Mouse (Mus musculus) forebrain, embryonic 14.5 days (tissue): ENCODE measurements around the gene Ust. TPM values are rescaled to one million over a fixed set of nuclear protein-coding genes. Genes with fewer than 3 reads are reported as not detected.

Experiments
- ATAC-seq: fragments of 200-750 bp; cut with Nextera tagmentation; 2 replicates; pipeline ENCODE4 v1.8.0; 2017; ENCODE audit warnings: mild to moderate bottlenecking, moderate library complexity
- DNase-seq: peaks from one replicate; pipeline ENCODE4 v3.0.0-alpha.2; 2015; ENCODE audit warnings: low spot score
- H3K27ac ChIP-seq: fragments of 300-500 bp; sonication (generic); 2 replicates; pipeline ENCODE4 v1.5.1; 2014; ENCODE audit warnings: low read depth, mild to moderate bottlenecking, control low read depth, low read length, moderate library complexity
- H3K27me3 ChIP-seq: fragments of 300-500 bp; sonication (generic); replicated peaks from 2 replicates; pipeline ENCODE4 v1.6.1; 2014; ENCODE audit warnings: low read length, control low read depth, mixed read lengths; ENCODE audit not compliant: control insufficient read depth, insufficient read depth
- H3K36me3 ChIP-seq: fragments of 300-500 bp; sonication (generic); 2 replicates; pipeline ENCODE4 v1.6.1; 2014; ENCODE audit warnings: low read length, control low read depth; ENCODE audit not compliant: control insufficient read depth, insufficient read depth
- H3K4me1 ChIP-seq: fragments of 300-500 bp; sonication (generic); 2 replicates; pipeline ENCODE4 v1.6.1; 2014; ENCODE audit warnings: antibody characterized with exemption, low read length, control low read depth; ENCODE audit not compliant: control insufficient read depth, insufficient read depth
- H3K4me2 ChIP-seq: fragments of 300-500 bp; sonication (generic); 2 replicates; pipeline ENCODE4 v1.6.1; 2014; ENCODE audit warnings: mild to moderate bottlenecking, control low read depth, low read length
- H3K4me3 ChIP-seq: fragments of 300-500 bp; sonication (generic); 2 replicates; pipeline ENCODE4 v1.5.1; 2014; ENCODE audit warnings: low read depth, low read length, control low read depth
- H3K9ac ChIP-seq: fragments of 300-500 bp; sonication (generic); 2 replicates; pipeline ENCODE4 v1.6.1; 2014; ENCODE audit warnings: mild to moderate bottlenecking, low read length, control low read depth, moderate library complexity
- H3K9me3 ChIP-seq: fragments of 300-500 bp; sonication (generic); replicated peaks from 2 replicates; pipeline ENCODE4 v1.6.1; 2016; ENCODE audit warnings: low read length, control low read depth, mixed read lengths; ENCODE audit not compliant: control insufficient read depth
- WGBS: fragments of 180-500 bp; shearing (Covaris S2); extraction: QIAGEN DNeasy Blood & Tissue Kit; methylation state at CpG from one replicate; pipeline ENCODE4 v1.1.7; 2014; 5-methylcytosine and 5-hydroxymethylcytosine counted together
- polyA plus RNA-seq: library from polyadenylated mRNA; unstranded; fragments of >200 nt; fragmentation: Nextera tagmentation; extraction: Ambion mirVana; gene quantifications from 2 replicates; pipeline ENCODE4 v1.2.1, GENCODE M21; 2014

Gene Ust
- polyA plus RNA-seq, 1 experiment from 2014 or later, result 5.8 TPM

- Histone ChIP-seq H3K9me3 (no peaks in the 10 kb centered on the region), H3K27ac (no peak overlapping the region), H3K36me3 (no peaks in the 10 kb centered on the region), H3K27me3 (no peaks in the 10 kb centered on the region), H3K4me1 (no peaks in the 10 kb centered on the region), H3K4me3 (no peak overlapping the region), H3K4me2 (no peak overlapping the region), H3K9ac (no peak overlapping the region)
- WGBS, result 13% methylated on average over 1 of the region's 1 CpGs
- DNase-seq (no peak), ATAC-seq (no peak)
Observed at GRCm38 (mm10) chr10:8365816-8366215, 152.8 kb downstream of the Ust start.

- 2% methylated on average over 3 of the region's 3 CpGs for WGBS
- no peak overlapping the region for H3K9ac ChIP-seq
- no peak overlapping the region for H3K4me2 ChIP-seq
- H3K9me3 ChIP-seq, result no peaks in the 10 kb centered on the region
- H3K27ac ChIP-seq, result no peak overlapping the region
- H3K4me1 ChIP-seq, result no peaks in the 10 kb centered on the region
- no peaks in the 10 kb centered on the region for H3K27me3 ChIP-seq
- DNase-seq, result peak; percentile 11
- no peak for ATAC-seq
- H3K4me3 ChIP-seq, result no peak overlapping the region
- no peaks in the 10 kb centered on the region for H3K36me3 ChIP-seq
Observed at GRCm38 (mm10) chr10:8364182-8364581, 154.4 kb downstream of the Ust start.

- H3K9ac ChIP-seq, result no peak overlapping the region
- H3K27ac ChIP-seq, result no peak overlapping the region
- H3K4me1 ChIP-seq, result no peaks in the 10 kb centered on the region
- H3K9me3 ChIP-seq, result no peaks in the 10 kb centered on the region
- H3K36me3 ChIP-seq, result no peaks in the 10 kb centered on the region
- 34% methylated on average over 8 of the region's 8 CpGs for WGBS
- no peak for DNase-seq
- ATAC-seq, result no peak
- no peak overlapping the region for H3K4me3 ChIP-seq
- H3K27me3 ChIP-seq, result no peaks in the 10 kb centered on the region
- no peak overlapping the region for H3K4me2 ChIP-seq
Observed at GRCm38 (mm10) chr10:8363281-8363680, 155.3 kb downstream of the Ust start.

- no peaks in the 10 kb centered on the region for H3K27me3 ChIP-seq
- no peaks in the 10 kb centered on the region for H3K4me1 ChIP-seq
- H3K4me3 ChIP-seq, result no peak overlapping the region
- ATAC-seq (no peak), DNase-seq (no peak)
- H3K36me3 ChIP-seq, result no peaks in the 10 kb centered on the region
- no peak overlapping the region for H3K4me2 ChIP-seq
- no peaks in the 10 kb centered on the region for H3K9me3 ChIP-seq
- WGBS, result 90% methylated on average over 14 of the region's 15 CpGs
- H3K27ac ChIP-seq, result no peak overlapping the region
- no peak overlapping the region for H3K9ac ChIP-seq
Observed at GRCm38 (mm10) chr10:8358286-8359045, 160.2 kb downstream of the Ust start.

GRCm38 (mm10) chr10:8353534-8353933, 165.1 kb downstream of the Ust start:
- Histone ChIP-seq H3K4me1 (no peaks in the 10 kb centered on the region), H3K27me3 (no peaks in the 10 kb centered on the region), H3K9ac (no peak overlapping the region), H3K36me3 (no peaks in the 10 kb centered on the region), H3K27ac (no peak overlapping the region), H3K4me2 (no peak overlapping the region), H3K9me3 (no peaks in the 10 kb centered on the region), H3K4me3 (no peak overlapping the region)
- 86% methylated on average over 4 of the region's 4 CpGs for WGBS
- DNase-seq (no peak), ATAC-seq (no peak)

GRCm38 (mm10) chr10:8350626-8351025, 168.0 kb downstream of the Ust start:
- no peaks in the 10 kb centered on the region for H3K9me3 ChIP-seq
- no peak overlapping the region for H3K27ac ChIP-seq
- DNase-seq (no peak), ATAC-seq (no peak)
- no peak overlapping the region for H3K9ac ChIP-seq
- no peaks in the 10 kb centered on the region for H3K27me3 ChIP-seq
- no peak overlapping the region for H3K4me3 ChIP-seq
- no peak overlapping the region for H3K4me2 ChIP-seq
- H3K4me1 ChIP-seq, result no peaks in the 10 kb centered on the region
- no peaks in the 10 kb centered on the region for H3K36me3 ChIP-seq
- WGBS, result 92% methylated on average over 7 of the region's 7 CpGs

GRCm38 (mm10) chr10:8347497-8347896, 171.1 kb downstream of the Ust start:
- H3K27ac ChIP-seq, result no peak overlapping the region
- no peaks in the 10 kb centered on the region for H3K9me3 ChIP-seq
- H3K36me3 ChIP-seq, result no peaks in the 10 kb centered on the region
- H3K4me2 ChIP-seq, result no peak overlapping the region
- no peaks in the 10 kb centered on the region for H3K4me1 ChIP-seq
- ATAC-seq (no peak), DNase-seq (no peak)
- no peaks in the 10 kb centered on the region for H3K27me3 ChIP-seq
- no peak overlapping the region for H3K9ac ChIP-seq
- WGBS, result 73% methylated on average over 5 of the region's 5 CpGs
- H3K4me3 ChIP-seq, result no peak overlapping the region

- no peak for ATAC-seq
- WGBS, result 93% methylated on average over 2 of the region's 2 CpGs
- Histone ChIP-seq H3K27me3 (no peaks in the 10 kb centered on the region), H3K4me1 (no peaks in the 10 kb centered on the region), H3K9ac (no peak overlapping the region), H3K9me3 (no peaks in the 10 kb centered on the region), H3K4me2 (no peak overlapping the region), H3K36me3 (no peaks in the 10 kb centered on the region), H3K27ac (no peak overlapping the region), H3K4me3 (no peak overlapping the region)
- DNase-seq, result no peak
Observed at GRCm38 (mm10) chr10:8342556-8342955, 176.1 kb downstream of the Ust start.

- no peak overlapping the region for H3K4me3 ChIP-seq
- no peak overlapping the region for H3K9ac ChIP-seq
- ATAC-seq (peak; percentile 60; the same call in 1 of the 2 replicates), DNase-seq (peak; percentile 48)
- no peaks in the 10 kb centered on the region for H3K36me3 ChIP-seq
- H3K4me1 ChIP-seq, result no peaks in the 10 kb centered on the region
- H3K4me2 ChIP-seq, result no peak overlapping the region
- WGBS, result 78% methylated on average over 12 of the region's 12 CpGs
- H3K27me3 ChIP-seq, result no peaks in the 10 kb centered on the region
- no peak overlapping the region for H3K27ac ChIP-seq
- no peaks in the 10 kb centered on the region for H3K9me3 ChIP-seq
Observed at GRCm38 (mm10) chr10:8339645-8340428, 178.8 kb downstream of the Ust start.
